ENCODE assay signal across 8 mouse cellular contexts in the genomic region with DNA sequence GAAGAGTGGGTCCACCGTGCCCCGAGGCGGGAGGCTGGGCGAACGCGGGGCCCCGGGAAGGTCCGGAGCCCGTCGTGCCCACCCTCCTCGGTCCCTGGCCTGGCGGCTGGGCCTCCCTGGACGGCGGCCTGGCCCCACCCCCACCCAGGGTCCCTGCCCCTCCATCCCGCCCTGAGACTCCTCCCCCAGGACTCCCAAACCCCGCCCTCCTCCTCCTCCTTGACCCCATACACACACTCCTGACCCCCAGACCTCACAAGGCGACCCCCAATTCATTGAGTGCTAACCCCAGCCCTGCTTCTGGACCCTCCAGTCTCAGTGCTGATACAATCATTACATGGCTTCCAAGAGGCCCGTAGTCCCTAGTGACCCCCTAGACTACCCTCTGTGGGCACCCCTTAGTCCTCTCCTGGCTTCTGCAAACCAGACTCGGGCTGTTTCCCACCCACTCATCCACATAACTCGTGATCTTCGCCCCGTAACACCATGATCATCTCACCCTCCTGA. TPM values are rescaled to one million over a fixed set of nuclear protein-coding genes. Genes with fewer than 3 reads are reported as not detected.
DNase-seq lines count a peak whose midpoint lies in the region; ATAC-seq and TF ChIP-seq lines count a peak whose summit lies in the region.

No protein-coding gene starts in this region.

- no peak for DNase-seq in frontal cortex, postnatal 25 days (ENCODE audit: low spot score in 2 of 2)
- DNase-seq in embryonic facial prominence, embryonic 14.5 days (ENCODE audit: low spot score), result peak; percentile 59
- DNase-seq in kidney, postnatal 0 days (ENCODE audit: low spot score), result peak; percentile 66
- DNase-seq in thymus, postnatal 14 days, result no peak
- DNase-seq in right cerebral cortex, postnatal 36 days (ENCODE audit: low spot score in 2 of 2), result no peak

- peak overlapping the region; percentile 90 for H3K27ac ChIP-seq in embryonic facial prominence, embryonic 14.5 days (replicated peaks; ENCODE audit: low read depth, low read length)
- H3K27ac ChIP-seq in kidney, postnatal 0 days, result peak overlapping the region; percentile 93

- H3K9me3 ChIP-seq in E14TG2a.4 (ENCODE audit: low read length), result no peaks in the 10 kb centered on the region
- no peaks in the 10 kb centered on the region for H3K9me3 ChIP-seq in embryonic facial prominence, embryonic 14.5 days (ENCODE audit: control insufficient read depth, low read length)
- no peaks in the 10 kb centered on the region for H3K9me3 ChIP-seq in kidney, postnatal 0 days (replicated peaks; ENCODE audit: low read length)

- peak overlapping the region; percentile 93 for H3K4me3 ChIP-seq in E14TG2a.4 (replicated peaks; ENCODE audit: low read length)
- H3K4me3 ChIP-seq in embryonic facial prominence, embryonic 14.5 days (ENCODE audit: low read depth, low read length), result peak overlapping the region; percentile 86
- H3K4me3 ChIP-seq in kidney, postnatal 0 days (replicated peaks; ENCODE audit: low read depth, low read length), result peak overlapping the region; percentile 81

- H3K4me2 ChIP-seq in embryonic facial prominence, embryonic 14.5 days (ENCODE audit: low read depth, low read length), result peak overlapping the region; percentile 98
- peak overlapping the region; percentile 92 for H3K4me2 ChIP-seq in kidney, postnatal 0 days (ENCODE audit: low read length)

- H3K27me3 ChIP-seq in E14TG2a.4 (ENCODE audit: insufficient read depth, low read length), result peaks cover 7% of the 10 kb centered on the region; the same call in 1 of the 2 replicates
- no peaks in the 10 kb centered on the region for H3K27me3 ChIP-seq in embryonic facial prominence, embryonic 14.5 days (replicated peaks; ENCODE audit: control insufficient read depth, insufficient read depth, low read length)
- no peaks in the 10 kb centered on the region for H3K27me3 ChIP-seq in kidney, postnatal 0 days (ENCODE audit: insufficient read depth, low read length)

- no peaks in the 10 kb centered on the region for H3K36me3 ChIP-seq in E14TG2a.4 (ENCODE audit: insufficient read depth, low read length)
- no peaks in the 10 kb centered on the region for H3K36me3 ChIP-seq in embryonic facial prominence, embryonic 14.5 days (ENCODE audit: control insufficient read depth, insufficient read depth, low read length)
- H3K36me3 ChIP-seq in kidney, postnatal 0 days (ENCODE audit: insufficient read depth, low read length), result no peaks in the 10 kb centered on the region; the same call in 1 of the 2 replicates

- H3K9ac ChIP-seq in embryonic facial prominence, embryonic 14.5 days (ENCODE audit: low read depth, low read length), result peak overlapping the region; percentile 97
- peak overlapping the region; percentile 95 for H3K9ac ChIP-seq in kidney, postnatal 0 days (ENCODE audit: low read depth, low read length)

- 22% methylated on average over 6 of the region's 22 CpGs for WGBS in embryonic facial prominence, embryonic 14.5 days
- 4% methylated on average over 18 of the region's 22 CpGs for WGBS in kidney, postnatal 0 days

- no peak for TF ChIP-seq CTCF in E14TG2a.4 (conservative IDR thresholded peaks at IDR 0.05; ENCODE audit: low read length)
- no peak for TF ChIP-seq CTCF in kidney, postnatal 0 days (IDR thresholded peaks at IDR 0.05; ENCODE audit: low read depth)

- ATAC-seq in frontal cortex, adult (ENCODE audit: low TSS enrichment), result peak; percentile 21; the same call in 1 of the 2 replicates
- ATAC-seq in embryonic facial prominence, embryonic 14.5 days (ENCODE audit: low read depth), result peak; percentile 62
- peak; percentile 74 for ATAC-seq in kidney, postnatal 0 days (replicated peaks; ENCODE audit: low FRiP score, low read depth)
- ATAC-seq in megakaryocyte-erythroid progenitor cell, adult 5-6 weeks (replicated peaks; ENCODE audit: low FRiP score, low TSS enrichment, poor library complexity, severe bottlenecking), result 0 out of 2 replicates have a peak, but pooled peaks have one; percentile 4

- peaks cover 77% of the 10 kb centered on the region for H3K4me1 ChIP-seq in E14TG2a.4 (replicated peaks; ENCODE audit: low read depth, low read length)
- H3K4me1 ChIP-seq in embryonic facial prominence, embryonic 14.5 days (ENCODE audit: control insufficient read depth, insufficient read depth, low read length), result peaks cover 39% of the 10 kb centered on the region
- peaks cover 14% of the 10 kb centered on the region for H3K4me1 ChIP-seq in kidney, postnatal 0 days (replicated peaks; ENCODE audit: insufficient read depth, low read length)

RNA-seq across cellular contexts. Expression of a gene that starts 0.7 kb away (rescaled TPM):
- 30.6 and 35.7 TPM in 2 replicates for polyA plus RNA-seq in embryonic facial prominence, embryonic 14.5 days (2014; fragmentation: Nextera tagmentation; extraction: Ambion mirVana)
- 30.4 and 32.4 TPM in 2 replicates for polyA plus RNA-seq in kidney, postnatal 0 days (2015; fragmentation: Nextera tagmentation; extraction: Ambion mirVana)
- 17.5 and 27.0 TPM in 2 replicates for total RNA-seq in megakaryocyte-erythroid progenitor cell, adult 5-6 weeks (2014; fragmentation: Nextera tagmentation)
- 8.7 and 13.3 TPM in 2 replicates for total RNA-seq in megakaryocyte-erythroid progenitor cell, adult 5-6 weeks (2017)

RNA-seq across cellular contexts. Expression of a gene that starts 30.0 kb away (rescaled TPM):
- polyA plus RNA-seq in embryonic facial prominence, embryonic 14.5 days (2014; fragmentation: Nextera tagmentation; extraction: Ambion mirVana), result 8.9 and 9.4 TPM in 2 replicates
- polyA plus RNA-seq in kidney, postnatal 0 days (2015; fragmentation: Nextera tagmentation; extraction: Ambion mirVana), result 8.6 and 9.2 TPM in 2 replicates
- 24.5 and 35.1 TPM in 2 replicates for total RNA-seq in megakaryocyte-erythroid progenitor cell, adult 5-6 weeks (2014; fragmentation: Nextera tagmentation)
- total RNA-seq in megakaryocyte-erythroid progenitor cell, adult 5-6 weeks (2017), result 41.1 and 80.3 TPM in 2 replicates

RNA-seq across cellular contexts. Expression of a gene that starts 35.7 kb away (rescaled TPM):
- 8.1 and 8.8 TPM in 2 replicates for polyA plus RNA-seq in embryonic facial prominence, embryonic 14.5 days (2014; fragmentation: Nextera tagmentation; extraction: Ambion mirVana)
- 14.2 and 14.7 TPM in 2 replicates for polyA plus RNA-seq in kidney, postnatal 0 days (2015; fragmentation: Nextera tagmentation; extraction: Ambion mirVana)
- not detected in 2 replicates for total RNA-seq in megakaryocyte-erythroid progenitor cell, adult 5-6 weeks (2014; fragmentation: Nextera tagmentation)
- 0.15 TPM in 1 of 2 replicates, not detected in the other for total RNA-seq in megakaryocyte-erythroid progenitor cell, adult 5-6 weeks (2017)

RNA-seq across cellular contexts. Expression of a gene that starts 54.9 kb away (rescaled TPM):
- 2.9 and 3.0 TPM in 2 replicates for polyA plus RNA-seq in embryonic facial prominence, embryonic 14.5 days (2014; fragmentation: Nextera tagmentation; extraction: Ambion mirVana)
- 1.8 and 2.0 TPM in 2 replicates for polyA plus RNA-seq in kidney, postnatal 0 days (2015; fragmentation: Nextera tagmentation; extraction: Ambion mirVana)
- total RNA-seq in megakaryocyte-erythroid progenitor cell, adult 5-6 weeks (2014; fragmentation: Nextera tagmentation), result 7.6 and 9.7 TPM in 2 replicates
- total RNA-seq in megakaryocyte-erythroid progenitor cell, adult 5-6 weeks (2017), result 1.7 and 2.0 TPM in 2 replicates

Comparison
In these comparisons a context has a peak if more than half of its experiments do, and no peak if none do; other contexts are left out.
1. ATAC-seq: peak in every context shown above with its lines; median percentile 74 in kidney, postnatal 0 days; 62 in embryonic facial prominence, embryonic 14.5 days; 21 in frontal cortex, adult; 4 in megakaryocyte-erythroid progenitor cell, adult 5-6 weeks.
2. DNase-seq: peak in embryonic facial prominence, embryonic 14.5 days (single experiment) and kidney, postnatal 0 days (single experiment); none in frontal cortex, postnatal 25 days (0 of 2), thymus, postnatal 14 days (single experiment) and right cerebral cortex, postnatal 36 days (0 of 2).
3. Peak in every context shown above with its lines, with median percentiles within 50 percentile points of each other: H3K4me3 ChIP-seq.